Mouse (Mus musculus) c-Kit-positive CD71-negative TER-119-negative erythroid progenitor cells, embryonic 14.5 days (primary cell): ENCODE measurements at regions not wholly inside any gene's neighbourhood (a gene's known extent, or its start where the extent isn't known, plus 50 kb on each side); places are given as distances from the start of the nearest gene placed in this dataset.
A peak's percentile ranks its signal among the peaks of the same experiment; 100 is the strongest.

Experiments used
- DNase-seq: peaks from one replicate; pipeline ENCODE4 v3.0.0-alpha.2; 2013; ENCODE audit warnings: low read depth

DNA sequence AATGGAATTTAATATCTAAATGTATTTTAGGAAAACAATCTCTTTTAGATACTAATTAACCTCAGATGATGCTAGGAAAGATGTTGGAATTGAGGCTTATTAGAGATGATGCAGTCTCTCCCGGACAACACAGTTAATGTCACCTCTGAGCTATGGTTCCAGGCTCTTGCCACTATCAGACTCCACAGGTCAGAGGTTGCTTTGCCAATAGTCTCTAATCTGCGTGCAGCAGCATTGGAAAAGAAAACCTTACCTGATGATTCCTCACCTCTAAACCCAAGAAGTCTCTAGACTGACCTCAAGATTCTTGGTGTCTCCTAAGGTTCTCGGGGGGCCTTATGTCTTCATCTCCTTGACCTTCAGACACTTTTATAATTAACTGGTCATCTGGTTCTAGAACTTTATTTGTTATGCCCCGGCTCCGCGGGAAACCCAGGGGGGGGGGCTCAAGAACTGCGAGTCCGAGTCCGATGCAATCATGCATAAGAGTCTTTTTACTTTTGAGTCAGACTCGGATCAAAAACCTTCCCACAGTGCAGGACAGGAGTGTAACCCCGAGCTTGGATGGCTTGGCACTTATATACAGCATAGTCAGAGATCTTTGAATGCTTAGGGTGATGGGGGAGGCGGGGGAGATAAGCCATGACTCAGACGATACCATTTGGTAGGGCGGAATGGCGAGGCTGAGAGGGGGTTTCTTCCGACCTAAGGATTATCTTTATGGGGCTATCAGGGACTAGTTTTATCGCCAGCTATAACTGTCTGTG, 626.9 kb downstream of the Zfp706 start:
- DNase-seq = no peak

- no peak for DNase-seq
These were observed 628.9 kb downstream of the Zfp706 start for GRCm38 (mm10) chr15:36378640-36379039.

GRCm38 (mm10) chr15:36376551-36376950, 631.0 kb downstream of the Zfp706 start:
- no peak for DNase-seq

- no peak for DNase-seq
These were observed 632.1 kb downstream of the Zfp706 start for GRCm38 (mm10) chr15:36375549-36375885.

GRCm38 (mm10) chr15:36374732-36375548, 632.6 kb downstream of the Zfp706 start:
- DNase-seq = no peak

- DNase-seq = no peak
These were observed 633.5 kb downstream of the Zfp706 start for GRCm38 (mm10) chr15:36373900-36374611.

DNA sequence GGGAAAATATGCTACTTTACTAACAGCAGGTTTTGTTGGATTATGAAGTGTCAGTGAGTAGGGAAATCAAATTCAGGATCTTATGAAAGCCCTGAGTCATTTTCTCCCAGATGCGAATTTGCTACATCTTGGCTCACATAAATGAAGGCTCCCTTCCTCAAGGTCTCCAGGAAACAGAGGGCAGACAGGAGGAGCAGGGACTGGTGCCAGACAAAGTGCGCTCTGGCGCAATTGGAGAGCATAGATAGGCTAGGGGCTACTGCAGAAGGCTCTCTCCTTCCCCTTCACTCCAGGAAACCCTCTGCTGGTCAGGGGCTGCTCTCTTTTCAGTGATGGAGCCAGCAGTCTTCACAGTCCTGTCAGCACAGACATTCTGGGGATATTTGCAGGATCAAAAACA, 634.1 kb downstream of the Zfp706 start:
- DNase-seq = no peak

GRCm38 (mm10) chr15:36371382-36371781, 636.2 kb downstream of the Zfp706 start:
- DNase-seq = no peak

DNA sequence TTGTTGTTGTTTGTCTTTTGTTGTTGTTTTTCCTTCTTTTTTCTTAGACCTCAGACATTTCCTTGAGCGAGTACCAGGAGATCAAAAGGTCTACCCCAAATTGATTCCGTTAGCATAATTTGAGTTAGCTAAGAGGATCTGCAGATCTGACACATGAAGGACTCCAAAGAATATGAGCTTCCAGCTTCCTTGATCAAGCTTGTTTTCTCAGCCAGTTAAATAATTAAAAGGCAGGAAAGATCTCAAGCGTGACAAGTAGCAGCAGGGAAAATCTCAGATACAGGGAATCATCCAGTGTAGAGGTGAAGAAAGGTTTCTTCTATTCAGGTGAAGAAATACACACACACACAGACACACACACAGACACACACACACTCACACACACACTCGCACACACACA, 636.7 kb downstream of the Zfp706 start:
- DNase-seq = no peak

- DNase-seq = no peak
These were observed 640.3 kb downstream of the Zfp706 start for GRCm38 (mm10) chr15:36367296-36367695.

DNA sequence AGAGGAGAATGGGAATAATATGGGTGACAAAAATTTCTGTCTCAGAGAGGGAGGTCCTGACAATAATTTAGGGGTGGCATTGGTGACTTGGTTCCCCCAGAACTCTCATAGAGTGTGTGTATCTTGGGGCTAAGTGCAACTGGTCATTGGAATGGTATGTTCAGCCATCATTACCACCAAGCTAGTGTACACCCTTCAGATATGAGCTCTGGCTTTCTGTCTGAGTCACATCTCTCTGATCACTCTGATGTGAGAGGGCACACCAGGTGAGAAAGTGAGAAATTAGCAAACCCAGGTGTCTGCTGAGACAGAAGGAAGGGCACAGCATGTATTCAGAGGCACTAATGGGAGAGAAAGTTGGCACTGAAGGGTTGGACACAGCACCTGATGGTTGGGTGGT, 642.8 kb downstream of the Zfp706 start:
- no peak for DNase-seq

GRCm38 (mm10) chr15:36364062-36364461, 643.5 kb downstream of the Zfp706 start:
- DNase-seq = no peak

GRCm38 (mm10) chr15:36362911-36363565, 644.5 kb downstream of the Zfp706 start:
- DNase-seq = no peak

- no peak for DNase-seq
These were observed 645.9 kb downstream of the Zfp706 start for GRCm38 (mm10) chr15:36361522-36362148.

DNA sequence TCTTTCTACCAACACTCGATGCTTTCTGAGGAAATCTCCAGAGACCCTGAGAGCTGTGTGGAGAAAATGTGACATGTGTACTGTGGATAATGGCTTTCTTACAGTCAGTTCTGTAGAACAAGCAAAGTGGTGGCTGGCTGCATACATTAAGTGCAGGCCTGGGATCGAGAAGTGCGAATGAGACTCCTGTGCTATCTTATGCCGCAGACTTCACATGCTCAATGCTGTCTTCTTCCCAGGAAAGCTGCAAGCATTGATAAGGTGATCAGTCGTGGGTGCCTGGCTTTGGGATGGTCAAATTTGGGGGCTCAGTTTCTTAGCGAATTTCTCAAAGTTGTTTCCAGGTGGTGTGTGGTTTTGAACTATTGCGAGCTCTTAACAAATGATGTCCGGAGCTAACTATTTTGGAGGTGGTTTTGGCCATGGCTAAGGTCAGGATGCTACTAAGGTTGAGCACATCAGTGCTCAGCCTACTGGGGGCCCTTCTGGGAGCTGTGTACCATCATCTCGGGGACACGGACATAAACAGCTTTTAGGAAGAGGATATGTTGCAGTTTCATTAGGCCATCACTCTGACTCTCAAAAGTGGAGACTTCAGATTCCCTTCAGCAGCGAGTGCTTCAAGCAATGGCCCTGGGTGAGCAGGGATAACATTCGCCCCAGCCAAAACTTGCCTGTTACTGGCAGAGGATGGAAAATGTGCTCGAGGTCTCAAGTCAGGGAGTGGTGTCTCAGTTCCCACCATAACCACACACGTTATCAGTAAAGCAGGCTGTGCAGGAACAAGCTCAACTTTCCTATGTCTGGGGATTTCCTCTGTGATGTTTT, 646.7 kb downstream of the Zfp706 start:
- DNase-seq = peak; percentile 32

DNA sequence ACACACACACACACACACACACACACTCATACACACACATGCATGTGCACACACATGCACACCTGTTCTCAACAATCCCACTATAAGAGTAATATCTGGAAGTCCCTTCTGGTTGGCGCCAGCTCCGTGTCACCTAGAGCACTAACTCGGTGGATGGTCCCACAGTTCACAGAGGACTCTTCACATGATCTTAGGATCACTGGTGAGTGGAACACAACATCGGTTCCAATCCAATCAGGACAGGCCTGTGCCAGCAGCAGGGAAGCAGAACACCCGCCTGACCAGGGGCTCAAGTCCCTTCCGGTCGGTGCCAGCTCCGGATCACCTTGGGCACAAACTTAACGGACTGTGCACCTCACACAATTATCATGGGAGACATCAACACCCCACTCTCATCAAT, 651.7 kb downstream of the Zfp706 start:
- DNase-seq = no peak

DNA sequence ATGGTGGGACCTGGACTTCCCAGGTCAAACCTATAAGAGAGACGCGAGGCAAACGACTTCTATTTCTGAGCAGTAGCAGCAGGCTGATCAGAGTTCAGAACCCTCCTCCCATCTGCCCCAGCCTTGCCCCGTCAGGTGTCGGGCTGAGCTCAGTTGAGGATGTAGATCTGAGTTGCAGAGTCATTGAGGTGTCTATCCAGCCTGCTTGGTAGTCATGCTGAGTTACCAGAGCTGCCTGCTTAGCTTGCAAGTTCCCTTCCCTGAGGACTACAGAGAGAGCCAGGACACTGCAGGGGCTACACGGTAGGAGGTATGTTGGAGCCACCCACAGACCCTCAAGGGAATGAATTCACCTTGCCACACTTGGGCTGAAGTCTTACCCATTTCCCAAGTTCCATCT, 653.0 kb downstream of the Zfp706 start:
- DNase-seq = no peak

DNA sequence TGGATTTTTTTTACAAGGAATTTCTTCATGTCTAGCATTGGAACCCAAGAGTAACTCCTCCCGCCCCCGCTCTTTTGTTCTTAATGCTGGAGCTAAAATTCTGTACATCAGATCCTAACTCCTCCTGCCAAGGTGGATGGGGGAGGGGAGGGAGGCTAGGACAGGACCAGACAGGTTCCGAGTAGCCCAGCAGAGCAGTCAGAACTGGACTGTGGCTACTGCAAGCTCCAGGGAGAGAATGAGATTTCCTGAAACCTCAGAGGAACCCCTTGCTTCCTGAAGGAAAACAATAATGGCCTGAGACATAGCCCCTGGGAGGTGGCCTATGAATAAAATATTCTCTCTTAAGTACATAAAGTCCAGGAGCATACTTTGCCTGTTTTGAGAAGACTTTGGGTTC, 653.8 kb downstream of the Zfp706 start:
- DNase-seq = no peak

DNA sequence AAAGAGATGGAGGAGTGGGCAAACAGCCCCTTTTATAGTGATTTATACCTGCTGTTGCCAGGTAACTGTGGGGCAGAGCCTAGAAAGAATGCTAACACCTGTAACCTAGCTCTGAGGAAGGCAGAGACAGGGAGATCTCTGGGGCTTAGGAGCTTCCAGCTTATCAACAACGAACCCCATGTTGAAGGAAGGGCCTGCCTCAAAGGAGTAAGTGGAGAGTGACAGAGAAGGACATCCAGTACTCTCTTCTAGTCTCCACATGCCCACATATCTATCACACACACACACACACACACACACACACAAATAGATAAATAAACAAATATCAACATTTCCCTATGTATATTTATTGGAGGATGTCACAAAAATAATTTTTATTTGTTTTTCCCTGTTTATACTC, 654.6 kb downstream of the Zfp706 start:
- no peak for DNase-seq

- DNase-seq = no peak
These were observed 655.9 kb downstream of the Zfp706 start for GRCm38 (mm10) chr15:36351693-36352092.

DNA sequence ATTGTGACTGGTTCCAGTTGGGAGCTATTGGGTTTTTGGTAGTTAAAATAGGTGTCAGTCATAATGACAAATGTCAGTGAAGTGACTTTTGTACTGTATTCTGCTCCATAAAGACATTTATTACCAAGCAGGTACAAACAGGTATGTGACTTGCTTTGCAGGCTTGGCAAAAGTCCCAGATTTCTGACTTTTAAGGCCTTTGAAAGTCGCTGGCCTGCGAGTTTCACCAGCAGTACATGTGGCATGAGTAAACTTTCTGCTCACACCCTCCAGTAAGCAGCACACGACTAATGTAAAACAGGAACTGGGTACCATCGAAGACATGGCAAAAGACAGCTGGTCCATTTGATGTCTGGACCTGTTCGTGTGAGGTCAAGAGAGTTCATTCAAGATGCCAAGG, 659.2 kb downstream of the Zfp706 start:
- DNase-seq = no peak
